Mouse (Mus musculus): ENCODE data around the gene Col4a4. TPM values are rescaled to one million over a fixed set of nuclear protein-coding genes. Genes with fewer than 3 reads are reported as not detected.
A peak's percentile ranks its signal among the peaks of the same experiment; 100 is the strongest.

Gene Col4a4
- polyA plus RNA-seq, 1 experiment: 0.08 TPM

DNA sequence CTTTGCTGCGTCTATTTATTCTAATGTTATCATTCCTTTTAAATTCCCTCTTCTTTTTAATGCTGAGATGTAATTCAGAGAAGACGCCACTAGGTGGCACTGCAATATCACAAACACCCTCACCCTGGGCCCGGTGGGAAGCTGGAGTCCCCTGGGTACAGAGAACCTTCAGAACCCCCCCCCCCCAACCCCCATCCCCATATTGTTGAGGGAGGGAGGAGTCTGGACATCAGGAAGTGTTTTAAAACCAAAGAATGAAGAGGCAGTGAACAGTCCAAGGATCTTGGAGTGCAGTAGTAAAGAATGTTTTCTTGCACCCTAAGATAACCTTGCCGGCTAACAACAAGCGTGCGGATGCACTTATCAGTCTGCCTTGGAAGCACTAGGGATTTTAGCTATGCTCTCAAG lies 32.2 kb downstream of the Col4a4 start:
- peak; percentile 76; the same call in 1 of the 2 replicates for TF ChIP-seq CTCF (IDR thresholded peaks at IDR 0.05; ENCODE audit: extremely low read depth, insufficient read length, insufficient replicate concordance, low read depth, low read length)
- no peak for TF ChIP-seq POLR2A (IDR thresholded peaks at IDR 0.05; ENCODE audit: low read depth, low read length)
- WGBS: 14% methylated on average over 6 of the region's 6 CpGs
- Histone ChIP-seq H3K4me1 (ENCODE audit: control insufficient read depth, insufficient read depth, insufficient read length, low read length) (no peaks in the 10 kb centered on the region), H3K27me3 (ENCODE audit: control insufficient read depth, insufficient read depth, low read length) (no peaks in the 10 kb centered on the region), H3K4me3 (ENCODE audit: low read depth, low read length) (no peak overlapping the region), H3K27ac (ENCODE audit: insufficient read depth, low read depth, low read length) (no peak overlapping the region), H3K36me3 (ENCODE audit: control insufficient read depth, insufficient read depth, low read length) (no peaks in the 10 kb centered on the region)

DNA sequence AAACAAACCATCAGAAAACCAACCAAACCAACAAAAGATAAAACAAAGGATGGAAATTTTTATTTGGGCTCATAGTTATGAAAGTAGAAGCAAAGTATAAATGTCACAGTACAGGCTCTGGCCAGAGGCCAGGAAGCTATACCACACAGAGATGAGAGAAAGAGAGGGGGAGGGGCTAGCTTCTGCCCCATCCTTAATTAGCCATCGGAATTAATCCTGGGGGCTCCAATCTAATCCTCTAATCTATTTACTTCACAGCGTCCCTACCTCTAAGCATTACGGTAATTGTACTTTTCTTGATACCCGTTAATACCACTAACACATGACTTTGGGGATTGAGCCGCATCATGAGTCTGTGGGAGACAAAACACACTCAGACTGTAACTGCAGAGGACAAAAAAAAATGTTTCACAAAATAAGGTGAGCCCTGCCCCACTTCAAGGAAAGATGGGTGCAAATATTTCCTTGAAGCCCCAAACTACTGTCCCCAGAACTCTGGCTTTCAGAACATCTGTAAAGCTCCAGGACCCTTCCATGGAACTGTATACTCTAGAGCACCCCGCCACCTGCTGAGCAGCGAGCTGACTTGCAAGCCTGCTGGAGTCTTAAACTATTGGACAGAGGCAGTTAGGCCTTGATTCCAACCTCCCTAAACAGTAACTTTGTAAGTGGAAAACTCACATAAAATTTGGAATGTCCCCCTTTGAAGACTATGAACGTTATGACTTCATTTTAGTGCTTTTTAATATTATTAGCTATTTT lies 41.3 kb downstream of the Col4a4 start:
- Histone ChIP-seq H3K4me3 (ENCODE audit: low read depth, low read length) (no peak overlapping the region), H3K4me1 (ENCODE audit: control insufficient read depth, insufficient read depth, insufficient read length, low read length) (no peaks in the 10 kb centered on the region), H3K36me3 (ENCODE audit: control insufficient read depth, insufficient read depth, low read length) (no peaks in the 10 kb centered on the region), H3K27me3 (ENCODE audit: control insufficient read depth, insufficient read depth, low read length) (no peaks in the 10 kb centered on the region), H3K27ac (ENCODE audit: insufficient read depth, low read depth, low read length) (no peak overlapping the region)
- TF ChIP-seq CTCF (IDR thresholded peaks at IDR 0.05; ENCODE audit: extremely low read depth, insufficient read length, insufficient replicate concordance, low read depth, low read length): no peak
- 70% methylated on average over 8 of the region's 8 CpGs for WGBS

- no peaks in the 10 kb centered on the region for H3K27me3 ChIP-seq (ENCODE audit: control insufficient read depth, insufficient read depth, low read length)
- H3K4me3 ChIP-seq (ENCODE audit: low read depth, low read length): no peak overlapping the region
- no peaks in the 10 kb centered on the region for H3K4me1 ChIP-seq (ENCODE audit: control insufficient read depth, insufficient read depth, insufficient read length, low read length)
- no peaks in the 10 kb centered on the region for H3K36me3 ChIP-seq (ENCODE audit: control insufficient read depth, insufficient read depth, low read length)
- no peak overlapping the region for H3K27ac ChIP-seq (ENCODE audit: insufficient read depth, low read depth, low read length)
- no peak for TF ChIP-seq CTCF (IDR thresholded peaks at IDR 0.05; ENCODE audit: extremely low read depth, insufficient read length, insufficient replicate concordance, low read depth, low read length)
- no peak for TF ChIP-seq POLR2A (IDR thresholded peaks at IDR 0.05; ENCODE audit: low read depth, low read length)
- WGBS: 58% methylated on average over 6 of the region's 6 CpGs
Observed at GRCm38 (mm10) chr1:82544419-82545185, 42.0 kb downstream of the Col4a4 start.

- TF ChIP-seq CTCF (IDR thresholded peaks at IDR 0.05; ENCODE audit: extremely low read depth, insufficient read length, insufficient replicate concordance, low read depth, low read length) (no peak), POLR2A (IDR thresholded peaks at IDR 0.05; ENCODE audit: low read depth, low read length) (no peak)
- no peaks in the 10 kb centered on the region for H3K27me3 ChIP-seq (ENCODE audit: control insufficient read depth, insufficient read depth, low read length)
- 86% methylated on average over 2 of the region's 2 CpGs for WGBS
Observed at GRCm38 (mm10) chr1:82543934-82544333, 42.7 kb downstream of the Col4a4 start.

GRCm38 (mm10) chr1:82540056-82540455 lies 46.6 kb downstream of the Col4a4 start:
- Histone ChIP-seq H3K36me3 (ENCODE audit: control insufficient read depth, insufficient read depth, low read length) (no peaks in the 10 kb centered on the region), H3K27me3 (ENCODE audit: control insufficient read depth, insufficient read depth, low read length) (no peaks in the 10 kb centered on the region), H3K4me1 (ENCODE audit: control insufficient read depth, insufficient read depth, insufficient read length, low read length) (no peaks in the 10 kb centered on the region), H3K4me3 (ENCODE audit: low read depth, low read length) (no peak overlapping the region), H3K27ac (ENCODE audit: insufficient read depth, low read depth, low read length) (no peak overlapping the region)
- no peak for TF ChIP-seq CTCF (IDR thresholded peaks at IDR 0.05; ENCODE audit: extremely low read depth, insufficient read length, insufficient replicate concordance, low read depth, low read length)
- TF ChIP-seq POLR2A (IDR thresholded peaks at IDR 0.05; ENCODE audit: low read depth, low read length): no peak
- 49% methylated on average over 5 of the region's 5 CpGs for WGBS

More at GRCm38 (mm10) chr1:82543934-82544333, 42.7 kb downstream of the Col4a4 start:
- Histone ChIP-seq H3K36me3 (ENCODE audit: control insufficient read depth, insufficient read depth, low read length) (no peaks in the 10 kb centered on the region), H3K27ac (ENCODE audit: insufficient read depth, low read depth, low read length) (no peak overlapping the region), H3K4me3 (ENCODE audit: low read depth, low read length) (no peak overlapping the region), H3K4me1 (ENCODE audit: control insufficient read depth, insufficient read depth, insufficient read length, low read length) (no peaks in the 10 kb centered on the region)

DNA sequence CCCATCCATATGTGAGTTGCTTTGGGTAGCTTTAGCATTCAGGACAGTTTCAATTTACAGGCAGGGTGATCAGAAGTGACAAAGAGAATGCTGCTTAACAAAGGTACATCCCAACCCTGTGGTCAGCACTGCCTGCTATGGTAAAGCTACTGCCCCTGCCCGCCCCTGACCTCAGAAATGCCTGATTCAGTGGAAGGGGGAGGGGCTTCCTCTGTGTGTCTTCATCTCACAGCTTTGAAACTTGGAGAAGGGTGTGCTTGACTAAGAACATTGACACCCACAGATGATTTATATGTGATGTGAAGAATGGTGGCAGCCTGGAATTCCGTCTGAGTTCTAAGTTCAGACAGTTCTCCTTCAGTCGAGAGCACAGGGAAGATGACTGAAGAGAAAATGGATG lies 48.8 kb downstream of the Col4a4 start:
- no peaks in the 10 kb centered on the region for H3K27me3 ChIP-seq (ENCODE audit: control insufficient read depth, insufficient read depth, low read length)
- H3K27ac ChIP-seq (ENCODE audit: insufficient read depth, low read depth, low read length): no peak overlapping the region
- H3K4me3 ChIP-seq (ENCODE audit: low read depth, low read length): no peak overlapping the region
- H3K4me1 ChIP-seq (ENCODE audit: control insufficient read depth, insufficient read depth, insufficient read length, low read length): no peaks in the 10 kb centered on the region
- no peaks in the 10 kb centered on the region for H3K36me3 ChIP-seq (ENCODE audit: control insufficient read depth, insufficient read depth, low read length)
- WGBS: 59% methylated on average over 3 of the region's 3 CpGs
- TF ChIP-seq POLR2A (IDR thresholded peaks at IDR 0.05; ENCODE audit: low read depth, low read length) (no peak), CTCF (IDR thresholded peaks at IDR 0.05; ENCODE audit: extremely low read depth, insufficient read length, insufficient replicate concordance, low read depth, low read length) (no peak)

DNA sequence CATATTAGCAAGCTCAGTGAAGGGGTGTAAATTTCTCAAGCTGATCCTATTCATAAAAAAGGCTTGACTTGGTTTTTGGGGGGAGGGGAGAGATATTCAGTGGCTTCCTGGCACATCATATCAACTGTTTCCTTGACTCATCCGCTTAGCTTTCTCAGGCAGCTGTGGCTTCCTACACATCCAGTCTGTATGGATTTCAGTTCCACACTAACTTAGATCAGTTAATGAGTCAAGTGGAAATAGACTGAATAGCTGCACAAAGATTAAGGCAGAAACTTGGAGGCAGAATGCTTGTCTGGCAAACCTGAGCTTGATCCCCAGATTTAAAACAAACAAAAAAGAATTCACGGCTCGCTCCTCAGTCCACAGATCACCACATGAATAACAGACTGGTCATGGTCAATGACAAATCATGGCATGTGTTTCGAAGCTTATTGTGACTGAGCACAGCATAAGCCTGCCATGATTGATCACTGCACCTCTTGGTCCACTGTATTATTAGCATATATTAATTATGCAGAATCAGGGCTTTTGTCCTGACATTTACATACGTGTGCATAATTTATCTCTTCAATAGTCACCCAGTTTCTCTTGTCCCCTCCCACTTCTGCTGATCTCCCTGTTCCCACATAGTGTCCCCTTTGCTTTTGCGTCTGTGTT lies 50.0 kb downstream of the Col4a4 start:
- no peak overlapping the region for H3K27ac ChIP-seq (ENCODE audit: insufficient read depth, low read depth, low read length)
- no peaks in the 10 kb centered on the region for H3K4me1 ChIP-seq (ENCODE audit: control insufficient read depth, insufficient read depth, insufficient read length, low read length)
- H3K36me3 ChIP-seq (ENCODE audit: control insufficient read depth, insufficient read depth, low read length): no peaks in the 10 kb centered on the region
- H3K27me3 ChIP-seq (ENCODE audit: control insufficient read depth, insufficient read depth, low read length): no peaks in the 10 kb centered on the region
- 69% methylated on average over 6 of the region's 6 CpGs for WGBS
- no peak for TF ChIP-seq CTCF (IDR thresholded peaks at IDR 0.05; ENCODE audit: extremely low read depth, insufficient read length, insufficient replicate concordance, low read depth, low read length)
- no peak for TF ChIP-seq POLR2A (IDR thresholded peaks at IDR 0.05; ENCODE audit: low read depth, low read length)
- no peak overlapping the region for H3K4me3 ChIP-seq (ENCODE audit: low read depth, low read length)

All from small intestine, adult 2 months (tissue).